Mouse (Mus musculus) frontal cortex, adult (tissue): ENCODE measurements around the gene Ugt2b34.
"Not testable (repeated sequence)": the region's sequence is repeated elsewhere in the genome, so short reads cannot be mapped to it uniquely, and the experiment has no call there.

Source experiments
- ATAC-seq: cut with Nextera tagmentation; 2 replicates; pipeline ENCODE4 v1.9.2; 2017; ENCODE audit warnings: mild to moderate bottlenecking, moderate library complexity, mixed read lengths; ENCODE audit not compliant: low TSS enrichment

Ugt2b34 gene

DNA sequence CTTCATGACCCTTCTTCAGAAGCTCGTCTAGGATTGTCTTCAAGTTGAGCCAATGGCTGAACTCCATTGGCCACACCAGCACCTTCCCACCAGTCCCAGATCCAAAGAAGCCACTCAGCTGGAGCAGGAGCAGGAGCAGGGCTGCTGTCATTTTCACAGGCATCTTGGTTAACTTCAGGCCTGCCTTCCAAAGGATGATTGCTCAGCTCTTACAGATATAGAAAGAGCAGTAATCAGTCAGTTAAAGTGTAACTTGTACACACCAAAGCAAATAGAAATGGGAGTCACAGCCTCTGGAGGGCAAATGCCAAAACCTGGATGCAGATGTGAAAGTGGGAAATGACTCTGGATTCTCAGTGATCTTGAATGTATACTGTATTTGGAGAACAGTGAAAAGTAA, at the start of gene Ugt2b34:
Gene Ugt2b34 (minus strand): TSS at position 180 of the 400 bp plus-strand sequence.
- ATAC-seq = no peak

- ATAC-seq = no peak
Observed at GRCm38 (mm10) chr5:86942111-86942510, 35.4 kb upstream of the Ugt2b34 start.

- ATAC-seq = no peak
Observed at GRCm38 (mm10) chr5:86926426-86926825, 19.7 kb upstream of the Ugt2b34 start, which contains the start of gene Ugt2b1. TSS of gene Ugt2b1 (minus strand) at chr5:86926530.

GRCm38 (mm10) chr5:86920661-86921233, 14.0 kb upstream of the Ugt2b34 start:
- ATAC-seq = no peak

- peak; percentile 94 for ATAC-seq
Observed at GRCm38 (mm10) chr5:86911357-86912099, 4.8 kb upstream of the Ugt2b34 start.

GRCm38 (mm10) chr5:86910770-86911169, 4.0 kb upstream of the Ugt2b34 start:
- no peak for ATAC-seq

- ATAC-seq = no peak
Observed at GRCm38 (mm10) chr5:86889933-86890332, 16.8 kb downstream of the Ugt2b34 start.

DNA sequence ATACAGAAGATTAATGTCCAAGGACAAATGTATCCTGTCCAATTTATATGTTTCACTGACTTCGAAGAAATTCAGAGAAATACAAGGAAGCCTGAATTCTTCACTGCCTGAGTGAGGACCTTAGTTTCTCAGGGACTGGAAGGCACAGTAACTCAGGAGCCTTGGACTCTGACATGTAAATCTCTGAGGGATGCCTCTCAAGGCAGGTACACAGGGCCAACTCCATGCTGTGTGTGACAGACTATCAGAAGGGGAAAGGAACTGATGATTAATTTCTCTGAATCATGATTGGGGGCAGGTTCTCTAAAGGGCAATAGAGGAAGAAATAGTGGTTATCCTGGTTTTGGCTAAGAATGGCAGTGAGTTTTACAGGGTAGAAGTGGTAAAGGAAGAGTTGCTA, 18.3 kb downstream of the Ugt2b34 start:
- no peak for ATAC-seq

- ATAC-seq = no peak
Observed at GRCm38 (mm10) chr5:86887081-86887480, 19.7 kb downstream of the Ugt2b34 start.

DNA sequence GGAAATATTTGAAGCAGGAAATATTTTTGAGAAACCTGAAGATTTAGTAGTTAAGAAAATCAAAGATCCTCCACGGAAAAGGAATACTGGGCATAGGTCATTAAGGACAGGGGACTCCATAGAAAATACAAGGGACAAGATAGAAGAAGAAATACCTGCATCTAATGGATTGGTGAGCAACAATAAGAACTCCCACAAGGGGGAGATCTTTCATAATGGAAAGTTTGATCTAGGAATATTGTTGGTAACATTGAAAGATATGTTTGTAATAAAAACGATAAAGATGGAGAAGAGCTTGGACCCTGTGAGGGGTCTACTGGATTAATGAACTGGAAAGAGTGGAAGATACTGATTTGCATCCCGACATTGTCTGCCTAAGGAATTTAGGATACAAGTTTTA, 20.1 kb downstream of the Ugt2b34 start:
- ATAC-seq = peak; percentile 69; the same call in 1 of the 2 replicates

GRCm38 (mm10) chr5:86871877-86872276, 34.9 kb downstream of the Ugt2b34 start:
- no peak for ATAC-seq

DNA sequence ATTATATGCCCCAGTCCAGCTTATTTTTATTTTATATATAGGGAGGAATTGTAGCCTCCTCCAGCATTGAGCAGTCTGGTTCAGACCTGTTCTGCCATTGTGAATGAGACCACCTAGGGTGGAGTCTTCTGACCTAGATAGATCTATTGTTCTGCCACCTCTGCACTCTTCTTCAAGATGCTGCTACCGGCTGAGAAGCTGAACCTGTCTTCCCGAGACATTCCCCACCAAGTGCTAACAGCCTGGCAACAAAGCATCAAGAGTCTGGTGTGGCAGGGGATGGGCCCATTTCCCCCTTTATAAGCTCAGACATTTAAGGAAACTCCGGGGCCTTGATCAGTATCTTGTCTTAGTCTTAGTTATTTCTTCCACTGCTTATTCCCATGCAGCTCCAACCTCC, 48.4 kb downstream of the Ugt2b34 start:
- no peak for ATAC-seq

GRCm38 (mm10) chr5:86857682-86858081, 49.1 kb downstream of the Ugt2b34 start:
- no peak for ATAC-seq

DNA sequence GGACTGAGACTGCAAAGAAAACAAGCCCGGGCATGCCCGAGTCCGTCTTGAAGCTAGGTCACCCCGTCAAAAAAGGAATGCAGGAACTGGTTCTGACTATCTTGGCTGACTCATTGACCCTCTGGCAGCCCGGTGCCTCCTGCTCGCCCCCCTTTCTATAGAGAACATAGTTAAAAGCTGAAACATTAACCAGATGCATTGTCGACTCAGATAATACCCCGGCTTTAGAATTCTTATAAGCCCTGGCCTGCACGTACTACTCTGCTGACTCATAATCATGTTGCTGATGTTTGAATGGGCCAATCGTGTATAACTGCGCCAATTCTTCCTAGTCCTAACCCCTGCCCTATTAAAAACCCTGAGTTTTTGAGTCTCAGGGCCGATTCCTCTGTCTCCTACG, 50.2 kb downstream of the Ugt2b34 start:
- not testable (repeated sequence) for ATAC-seq

GRCm38 (mm10) chr5:86851658-86852057, 55.1 kb downstream of the Ugt2b34 start:
- ATAC-seq = no peak

DNA sequence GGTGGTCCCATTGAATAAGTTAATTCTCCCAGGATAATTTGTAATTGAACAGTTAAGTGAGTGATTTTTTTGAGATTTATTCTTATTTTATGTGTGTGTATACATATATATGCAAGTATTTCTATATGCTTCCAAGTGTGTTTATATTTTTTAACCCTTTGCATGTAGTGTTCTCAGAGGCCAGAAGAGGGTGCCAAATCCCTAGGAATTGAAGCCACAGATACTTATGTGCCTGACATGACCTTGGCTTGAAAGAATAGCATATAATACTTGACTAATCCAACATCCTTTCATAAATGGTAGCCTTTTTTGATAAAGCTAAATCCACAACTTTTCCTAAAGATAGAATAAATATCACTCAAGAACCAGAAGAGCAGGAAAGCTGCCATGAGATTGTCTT, 56.6 kb downstream of the Ugt2b34 start:
- peak; percentile 50; the same call in 1 of the 2 replicates for ATAC-seq

DNA sequence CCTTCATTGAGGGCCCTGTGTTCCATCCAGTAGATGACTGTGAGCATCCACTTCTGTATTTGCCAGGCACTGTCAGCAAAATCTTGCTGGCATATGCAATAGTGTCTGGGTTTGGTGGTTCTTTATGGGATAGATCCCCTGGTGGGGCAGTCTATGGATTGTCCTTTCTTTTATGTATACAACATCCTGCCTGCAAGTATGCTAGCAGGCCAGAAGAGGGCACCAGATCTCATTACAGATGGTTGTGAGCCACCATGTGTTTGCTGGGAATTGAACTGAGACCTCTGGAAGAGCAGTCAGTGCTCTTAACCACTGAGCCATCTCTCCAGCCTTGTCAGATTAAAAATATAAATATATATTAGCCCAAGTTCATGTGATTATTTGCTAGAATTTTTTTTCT, 65.5 kb downstream of the Ugt2b34 start:
- not testable (repeated sequence) for ATAC-seq

DNA sequence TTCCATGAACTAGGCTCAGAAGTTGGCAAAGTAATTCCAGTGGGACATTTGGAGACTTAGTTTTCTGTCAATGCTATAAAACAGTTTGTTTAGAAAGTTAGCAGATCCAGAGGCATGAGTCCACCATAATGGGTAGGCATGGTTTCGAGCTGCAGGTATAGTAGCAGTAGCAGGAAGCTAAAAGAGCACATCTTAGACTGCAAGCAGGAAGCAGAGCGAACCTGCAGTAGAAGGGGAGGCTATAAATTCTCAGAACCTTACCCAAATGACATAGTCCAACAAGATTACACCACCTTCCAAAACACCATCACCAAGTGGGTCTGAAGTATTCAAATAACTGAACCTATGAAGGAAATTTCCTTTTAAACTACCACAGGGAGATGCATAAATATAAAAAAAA, 66.5 kb downstream of the Ugt2b34 start:
- ATAC-seq = no peak
